Mouse (Mus musculus): ENCODE measurements around the gene Scel. TPM values are rescaled to one million over a fixed set of nuclear protein-coding genes. Genes with fewer than 3 reads are reported as not detected.

The Scel gene
- polyA plus RNA-seq, 1 experiment from 2014 or later: 2.0 TPM

- Histone ChIP-seq H3K4me1 (ENCODE audit: control insufficient read depth, insufficient read depth, low read length) (no peaks in the 10 kb centered on the region), H3K27ac (ENCODE audit: low read depth, low read length) (no peak overlapping the region), H3K4me2 (replicated peaks; ENCODE audit: low read depth, low read length) (no peak overlapping the region), H3K36me3 (ENCODE audit: control insufficient read depth, insufficient read depth, low read length) (no peaks in the 10 kb centered on the region), H3K27me3 (ENCODE audit: control insufficient read depth, insufficient read depth, low read length) (no peaks in the 10 kb centered on the region), H3K9me3 (ENCODE audit: control insufficient read depth, low read length) (no peaks in the 10 kb centered on the region), H3K9ac (ENCODE audit: low read depth, low read length) (no peak overlapping the region), H3K4me3 (ENCODE audit: low read length) (no peak overlapping the region)
- no peak for ATAC-seq (ENCODE audit: low FRiP score, low TSS enrichment)
- 87% methylated on average over 8 of the region's 8 CpGs for WGBS
Measured at GRCm38 (mm10) chr14:103535511-103536024, 22.4 kb downstream of the Scel start.

- no peak overlapping the region for H3K9ac ChIP-seq (ENCODE audit: low read depth, low read length)
- no peaks in the 10 kb centered on the region for H3K9me3 ChIP-seq (ENCODE audit: control insufficient read depth, low read length)
- ATAC-seq (ENCODE audit: low FRiP score, low TSS enrichment): no peak
- no peak overlapping the region for H3K4me3 ChIP-seq (ENCODE audit: low read length)
- no peak overlapping the region for H3K27ac ChIP-seq (ENCODE audit: low read depth, low read length)
- H3K36me3 ChIP-seq (ENCODE audit: control insufficient read depth, insufficient read depth, low read length): no peaks in the 10 kb centered on the region
- no peaks in the 10 kb centered on the region for H3K4me1 ChIP-seq (ENCODE audit: control insufficient read depth, insufficient read depth, low read length)
- H3K27me3 ChIP-seq (ENCODE audit: control insufficient read depth, insufficient read depth, low read length): no peaks in the 10 kb centered on the region
- WGBS: 44% methylated on average over 10 of the region's 10 CpGs
- H3K4me2 ChIP-seq (replicated peaks; ENCODE audit: low read depth, low read length): no peak overlapping the region
Measured at GRCm38 (mm10) chr14:103536334-103536733, 23.2 kb downstream of the Scel start.

GRCm38 (mm10) chr14:103537355-103538056 lies 24.4 kb downstream of the Scel start:
- Histone ChIP-seq H3K36me3 (ENCODE audit: control insufficient read depth, insufficient read depth, low read length) (no peaks in the 10 kb centered on the region), H3K27me3 (ENCODE audit: control insufficient read depth, insufficient read depth, low read length) (no peaks in the 10 kb centered on the region), H3K27ac (ENCODE audit: low read depth, low read length) (no peak overlapping the region), H3K4me3 (ENCODE audit: low read length) (no peak overlapping the region), H3K4me2 (replicated peaks; ENCODE audit: low read depth, low read length) (no peak overlapping the region), H3K9me3 (ENCODE audit: control insufficient read depth, low read length) (no peaks in the 10 kb centered on the region), H3K4me1 (ENCODE audit: control insufficient read depth, insufficient read depth, low read length) (no peaks in the 10 kb centered on the region), H3K9ac (ENCODE audit: low read depth, low read length) (no peak overlapping the region)
- ATAC-seq (ENCODE audit: low FRiP score, low TSS enrichment): no peak
- WGBS: 16% methylated on average over 13 of the region's 13 CpGs

- Histone ChIP-seq H3K4me2 (replicated peaks; ENCODE audit: low read depth, low read length) (no peak overlapping the region), H3K4me1 (ENCODE audit: control insufficient read depth, insufficient read depth, low read length) (no peaks in the 10 kb centered on the region), H3K36me3 (ENCODE audit: control insufficient read depth, insufficient read depth, low read length) (no peaks in the 10 kb centered on the region), H3K27ac (ENCODE audit: low read depth, low read length) (no peak overlapping the region), H3K27me3 (ENCODE audit: control insufficient read depth, insufficient read depth, low read length) (no peaks in the 10 kb centered on the region), H3K9me3 (ENCODE audit: control insufficient read depth, low read length) (no peaks in the 10 kb centered on the region), H3K9ac (ENCODE audit: low read depth, low read length) (no peak overlapping the region), H3K4me3 (ENCODE audit: low read length) (no peak overlapping the region)
- ATAC-seq (ENCODE audit: low FRiP score, low TSS enrichment): no peak
- WGBS: 60% methylated on average over 4 of the region's 4 CpGs
Measured at GRCm38 (mm10) chr14:103539796-103540195, 26.7 kb downstream of the Scel start.

GRCm38 (mm10) chr14:103541679-103542078 lies 28.5 kb downstream of the Scel start:
- H3K4me3 ChIP-seq (ENCODE audit: low read length): no peak overlapping the region
- WGBS: 60% methylated on average over 5 of the region's 5 CpGs
- H3K4me2 ChIP-seq (replicated peaks; ENCODE audit: low read depth, low read length): no peak overlapping the region

GRCm38 (mm10) chr14:103543304-103544079 lies 30.4 kb downstream of the Scel start:
- ATAC-seq (ENCODE audit: low FRiP score, low TSS enrichment): no peak
- WGBS: 58% methylated on average over 4 of the region's 4 CpGs
- H3K4me3 ChIP-seq (ENCODE audit: low read length): no peak overlapping the region
- H3K27ac ChIP-seq (ENCODE audit: low read depth, low read length): no peak overlapping the region
- no peaks in the 10 kb centered on the region for H3K4me1 ChIP-seq (ENCODE audit: control insufficient read depth, insufficient read depth, low read length)
- H3K36me3 ChIP-seq (ENCODE audit: control insufficient read depth, insufficient read depth, low read length): no peaks in the 10 kb centered on the region
- no peaks in the 10 kb centered on the region for H3K27me3 ChIP-seq (ENCODE audit: control insufficient read depth, insufficient read depth, low read length)
- H3K9ac ChIP-seq (ENCODE audit: low read depth, low read length): no peak overlapping the region
- H3K9me3 ChIP-seq (ENCODE audit: control insufficient read depth, low read length): no peaks in the 10 kb centered on the region
- no peak overlapping the region for H3K4me2 ChIP-seq (replicated peaks; ENCODE audit: low read depth, low read length)

More at GRCm38 (mm10) chr14:103541679-103542078, 28.5 kb downstream of the Scel start:
- no peak for ATAC-seq (ENCODE audit: low FRiP score, low TSS enrichment)
- no peak overlapping the region for H3K27ac ChIP-seq (ENCODE audit: low read depth, low read length)
- H3K4me1 ChIP-seq (ENCODE audit: control insufficient read depth, insufficient read depth, low read length): no peaks in the 10 kb centered on the region
- no peaks in the 10 kb centered on the region for H3K36me3 ChIP-seq (ENCODE audit: control insufficient read depth, insufficient read depth, low read length)
- H3K9ac ChIP-seq (ENCODE audit: low read depth, low read length): no peak overlapping the region
- H3K27me3 ChIP-seq (ENCODE audit: control insufficient read depth, insufficient read depth, low read length): no peaks in the 10 kb centered on the region
- no peaks in the 10 kb centered on the region for H3K9me3 ChIP-seq (ENCODE audit: control insufficient read depth, low read length)

DNA sequence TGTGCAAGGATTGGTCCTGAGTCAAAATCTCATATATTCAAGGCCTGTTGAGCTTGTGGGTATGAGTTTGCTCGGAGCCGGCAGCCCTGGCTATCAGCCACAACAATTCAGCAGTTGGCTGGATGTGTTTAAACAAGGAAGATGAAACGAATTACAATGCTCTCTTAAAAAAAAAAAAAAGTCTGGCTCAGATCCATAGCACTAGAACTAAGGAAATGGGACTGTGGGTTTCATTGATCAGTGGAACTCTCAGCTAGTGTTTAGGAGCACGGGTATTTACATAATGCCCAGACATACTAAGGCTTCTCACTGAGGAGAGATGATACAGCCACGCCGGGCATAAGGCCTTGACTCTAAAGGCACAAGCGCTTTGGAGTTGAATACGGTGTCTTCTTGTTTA lies 32.6 kb downstream of the Scel start:
- H3K4me3 ChIP-seq (ENCODE audit: low read length): no peak overlapping the region
- no peak overlapping the region for H3K9ac ChIP-seq (ENCODE audit: low read depth, low read length)
- H3K9me3 ChIP-seq (ENCODE audit: control insufficient read depth, low read length): no peaks in the 10 kb centered on the region
- H3K27me3 ChIP-seq (ENCODE audit: control insufficient read depth, insufficient read depth, low read length): no peaks in the 10 kb centered on the region
- 78% methylated on average over 8 of the region's 8 CpGs for WGBS
- H3K27ac ChIP-seq (ENCODE audit: low read depth, low read length): no peak overlapping the region
- no peaks in the 10 kb centered on the region for H3K36me3 ChIP-seq (ENCODE audit: control insufficient read depth, insufficient read depth, low read length)
- no peak for ATAC-seq (ENCODE audit: low FRiP score, low TSS enrichment)
- no peak overlapping the region for H3K4me2 ChIP-seq (replicated peaks; ENCODE audit: low read depth, low read length)
- no peaks in the 10 kb centered on the region for H3K4me1 ChIP-seq (ENCODE audit: control insufficient read depth, insufficient read depth, low read length)

GRCm38 (mm10) chr14:103546246-103546645 lies 33.1 kb downstream of the Scel start:
- no peaks in the 10 kb centered on the region for H3K9me3 ChIP-seq (ENCODE audit: control insufficient read depth, low read length)
- no peak for ATAC-seq (ENCODE audit: low FRiP score, low TSS enrichment)
- 89% methylated on average over 12 of the region's 12 CpGs for WGBS
- no peak overlapping the region for H3K4me2 ChIP-seq (replicated peaks; ENCODE audit: low read depth, low read length)
- no peaks in the 10 kb centered on the region for H3K4me1 ChIP-seq (ENCODE audit: control insufficient read depth, insufficient read depth, low read length)
- H3K4me3 ChIP-seq (ENCODE audit: low read length): no peak overlapping the region
- H3K27me3 ChIP-seq (ENCODE audit: control insufficient read depth, insufficient read depth, low read length): no peaks in the 10 kb centered on the region
- H3K36me3 ChIP-seq (ENCODE audit: control insufficient read depth, insufficient read depth, low read length): no peaks in the 10 kb centered on the region
- no peak overlapping the region for H3K9ac ChIP-seq (ENCODE audit: low read depth, low read length)
- no peak overlapping the region for H3K27ac ChIP-seq (ENCODE audit: low read depth, low read length)

GRCm38 (mm10) chr14:103548220-103548619 lies 35.1 kb downstream of the Scel start:
- Histone ChIP-seq H3K4me1 (ENCODE audit: control insufficient read depth, insufficient read depth, low read length) (no peaks in the 10 kb centered on the region), H3K27me3 (ENCODE audit: control insufficient read depth, insufficient read depth, low read length) (no peaks in the 10 kb centered on the region), H3K4me2 (replicated peaks; ENCODE audit: low read depth, low read length) (no peak overlapping the region), H3K27ac (ENCODE audit: low read depth, low read length) (no peak overlapping the region), H3K36me3 (ENCODE audit: control insufficient read depth, insufficient read depth, low read length) (no peaks in the 10 kb centered on the region), H3K9ac (ENCODE audit: low read depth, low read length) (no peak overlapping the region), H3K4me3 (ENCODE audit: low read length) (no peak overlapping the region), H3K9me3 (ENCODE audit: control insufficient read depth, low read length) (no peaks in the 10 kb centered on the region)
- ATAC-seq (ENCODE audit: low FRiP score, low TSS enrichment): no peak
- WGBS: 81% methylated on average over 6 of the region's 6 CpGs

Data from kidney, embryonic 14.5 days (tissue).